Mouse (Mus musculus): Measurements from ENCODE around the gene BC049730.
"Not testable (repeated sequence)": the region's sequence is repeated elsewhere in the genome, so short reads cannot be mapped to it uniquely, and the experiment has no call there.

Gene BC049730

GRCm38 (mm10) chr7:24708832-24709292, at the start of gene BC049730:
BC049730 (plus strand) TSS chr7:24709242.
- DNase-seq (ENCODE audit: extremely low read depth, low read depth, low spot score), result no peak

- DNase-seq (ENCODE audit: extremely low read depth, low read depth, low spot score), result no peak
These were observed 49.2 kb upstream of the BC049730 start for GRCm38 (mm10) chr7:24659737-24660357.

GRCm38 (mm10) chr7:24661118-24661904, 47.7 kb upstream of the BC049730 start:
- DNase-seq (ENCODE audit: extremely low read depth, low read depth, low spot score), result no peak

- no peak for DNase-seq (ENCODE audit: extremely low read depth, low read depth, low spot score)
These were observed 46.5 kb upstream of the BC049730 start for GRCm38 (mm10) chr7:24662575-24662974.

- DNase-seq (ENCODE audit: extremely low read depth, low read depth, low spot score), result no peak
These were observed 44.7 kb upstream of the BC049730 start for GRCm38 (mm10) chr7:24664301-24664700.

GRCm38 (mm10) chr7:24664959-24665358, 44.1 kb upstream of the BC049730 start:
- no peak for DNase-seq (ENCODE audit: extremely low read depth, low read depth, low spot score)

GRCm38 (mm10) chr7:24671944-24672439, 37.0 kb upstream of the BC049730 start:
- no peak for DNase-seq (ENCODE audit: extremely low read depth, low read depth, low spot score)

GRCm38 (mm10) chr7:24676575-24676974, 32.5 kb upstream of the BC049730 start, which contains the start of gene Tex101:
Tex101 (minus strand) TSS chr7:24676675.
- no peak for DNase-seq (ENCODE audit: extremely low read depth, low read depth, low spot score)

GRCm38 (mm10) chr7:24684121-24684520, 24.9 kb upstream of the BC049730 start:
- not testable (repeated sequence) for DNase-seq (ENCODE audit: extremely low read depth, low read depth, low spot score)

- DNase-seq (ENCODE audit: extremely low read depth, low read depth, low spot score), result not testable (repeated sequence)
These were observed 21.5 kb upstream of the BC049730 start for GRCm38 (mm10) chr7:24687519-24687918.

GRCm38 (mm10) chr7:24692693-24693092, 16.3 kb upstream of the BC049730 start:
- not testable (repeated sequence) for DNase-seq (ENCODE audit: extremely low read depth, low read depth, low spot score)

- not testable (repeated sequence) for DNase-seq (ENCODE audit: extremely low read depth, low read depth, low spot score)
These were observed 11.2 kb upstream of the BC049730 start for GRCm38 (mm10) chr7:24697891-24698290.

GRCm38 (mm10) chr7:24702841-24703240, 6.2 kb upstream of the BC049730 start:
- DNase-seq (ENCODE audit: extremely low read depth, low read depth, low spot score), result not testable (repeated sequence)

- no peak for DNase-seq (ENCODE audit: extremely low read depth, low read depth, low spot score)
These were observed 6.0 kb downstream of the BC049730 start for GRCm38 (mm10) chr7:24715039-24715438.

GRCm38 (mm10) chr7:24726808-24727207, 17.8 kb downstream of the BC049730 start, which contains the start of gene Gm4763:
Gm4763 (minus strand) TSS chr7:24726908.
- not testable (repeated sequence) for DNase-seq (ENCODE audit: extremely low read depth, low read depth, low spot score)

GRCm38 (mm10) chr7:24735970-24736670, 27.1 kb downstream of the BC049730 start:
- no peak for DNase-seq (ENCODE audit: extremely low read depth, low read depth, low spot score)

- no peak for DNase-seq (ENCODE audit: extremely low read depth, low read depth, low spot score)
These were observed 41.7 kb downstream of the BC049730 start for GRCm38 (mm10) chr7:24750695-24751094.

GRCm38 (mm10) chr7:24751610-24752009, 42.6 kb downstream of the BC049730 start:
- DNase-seq (ENCODE audit: extremely low read depth, low read depth, low spot score), result no peak

GRCm38 (mm10) chr7:24753476-24753875, 44.4 kb downstream of the BC049730 start:
- no peak for DNase-seq (ENCODE audit: extremely low read depth, low read depth, low spot score)

GRCm38 (mm10) chr7:24758520-24758919, 49.5 kb downstream of the BC049730 start:
- no peak for DNase-seq (ENCODE audit: extremely low read depth, low read depth, low spot score)

GRCm38 (mm10) chr7:24760211-24760610, 51.2 kb downstream of the BC049730 start, which contains the start of gene Cd177:
Cd177 (minus strand) TSS chr7:24760311.
- DNase-seq (ENCODE audit: extremely low read depth, low read depth, low spot score), result no peak

Data from fat pad, adult 2 months (tissue).